Mouse (Mus musculus) liver, embryonic 14.5 days (tissue): ENCODE data around the gene Kdelr1.

ENCODE experiments used
- CTCF ChIP-seq: IDR thresholded peaks from 2 replicates; pipeline ENCODE4 v1.5.1; 2016; ENCODE audit warnings: antibody characterized with exemption, low read depth, control low read depth
- EP300 ChIP-seq: IDR thresholded peaks from 2 replicates; pipeline ENCODE4 v1.6.1; 2016; ENCODE audit warnings: antibody characterized with exemption, low read depth

- TF ChIP-seq CTCF (no peak), EP300 (no peak)
Measured at GRCm38 (mm10) chr7:45921242-45921621, 48.7 kb downstream of the Kdelr1 start, which contains the start of gene Emp3.
